Mouse (Mus musculus): ENCODE measurements around the gene Phf10.
A peak's percentile ranks its signal among the peaks of the same experiment; 100 is the strongest.
"Not testable (repeated sequence)": the region's sequence is repeated elsewhere in the genome, so short reads cannot be mapped to it uniquely, and the experiment has no call there.

The Phf10 gene

DNA sequence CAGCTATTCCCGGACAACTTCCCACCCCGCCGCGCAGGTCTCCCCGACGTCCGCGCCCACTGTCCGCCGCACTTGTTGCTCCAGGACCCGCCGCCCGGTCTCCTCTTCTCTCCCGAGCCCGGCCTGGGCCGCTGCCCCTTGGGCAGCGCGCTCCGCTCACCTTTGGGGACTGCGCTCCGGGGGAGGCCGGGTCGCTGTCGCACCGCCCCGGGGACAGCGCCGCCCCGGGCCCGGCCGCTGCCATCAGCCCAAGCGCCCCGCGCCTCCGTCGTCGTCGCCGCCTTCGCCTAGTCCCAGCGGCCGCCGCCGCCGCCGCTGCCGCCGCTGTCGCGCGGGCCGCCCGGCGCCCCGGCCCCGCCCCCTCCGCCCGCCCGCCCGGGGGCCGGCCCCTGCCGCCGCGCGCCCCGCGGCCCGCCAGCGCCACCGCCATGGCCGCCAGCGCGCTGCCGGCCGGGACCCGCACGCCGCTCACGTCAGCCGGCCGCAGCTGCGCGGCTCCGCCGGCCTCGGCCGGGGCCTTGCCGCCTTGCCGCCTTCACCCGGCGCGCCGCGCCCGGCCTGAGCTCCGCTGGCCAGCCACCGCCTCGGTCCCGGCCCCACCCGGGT is at the start of gene Phf10:
Phf10 (minus strand) TSS at position 323 of the 606 bp plus-strand sequence.
- peak in 1 of 2 experiments; percentile 59 for DNase-seq

DNA sequence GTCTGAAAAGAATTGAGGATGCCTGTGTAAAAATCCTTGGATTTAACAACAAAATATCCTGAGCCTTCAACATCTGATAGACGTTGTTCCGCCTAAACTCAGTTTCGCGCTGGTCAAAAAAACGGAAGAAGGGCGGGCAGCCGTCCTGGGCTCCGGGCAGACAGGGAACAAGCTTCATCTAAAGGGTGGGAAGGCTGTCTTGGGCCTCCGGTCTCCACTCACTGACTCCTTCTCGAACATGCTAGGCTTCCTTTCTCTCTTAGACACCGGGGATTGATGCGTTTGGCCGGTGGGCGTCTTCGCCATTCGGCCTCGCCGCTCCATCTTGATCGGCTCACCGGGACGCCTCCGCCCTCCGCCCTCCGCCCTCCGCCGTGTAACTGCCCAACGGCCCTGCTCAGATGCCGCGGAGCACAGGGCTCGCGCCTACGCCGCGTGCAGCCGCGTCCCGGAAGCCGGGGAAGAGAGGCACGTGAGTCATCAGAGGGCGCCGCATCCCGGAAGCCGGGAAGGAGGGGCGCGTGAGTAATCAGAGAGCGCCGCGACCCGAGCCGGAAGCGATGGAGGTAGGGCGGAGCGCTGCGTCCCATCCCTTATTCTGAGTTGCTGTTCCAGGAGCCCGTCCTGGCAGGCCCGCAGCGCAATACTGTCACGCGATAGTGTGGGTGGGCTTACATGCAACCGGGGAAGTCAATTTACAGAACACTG is 48.8 kb upstream of the Phf10 start, which contains the start of gene Gm3435:
Gm3435 (plus strand) TSS at position 471 of the 708 bp plus-strand sequence.
- not testable (repeated sequence) for DNase-seq

GRCm38 (mm10) chr17:15009088-15009487 is 48.0 kb upstream of the Phf10 start:
- DNase-seq = not testable (repeated sequence)

GRCm38 (mm10) chr17:15000047-15000446 is 39.0 kb upstream of the Phf10 start:
- DNase-seq = not testable (repeated sequence)

- DNase-seq = not testable (repeated sequence)
These were observed 33.1 kb upstream of the Phf10 start for GRCm38 (mm10) chr17:14994140-14994539.

DNA sequence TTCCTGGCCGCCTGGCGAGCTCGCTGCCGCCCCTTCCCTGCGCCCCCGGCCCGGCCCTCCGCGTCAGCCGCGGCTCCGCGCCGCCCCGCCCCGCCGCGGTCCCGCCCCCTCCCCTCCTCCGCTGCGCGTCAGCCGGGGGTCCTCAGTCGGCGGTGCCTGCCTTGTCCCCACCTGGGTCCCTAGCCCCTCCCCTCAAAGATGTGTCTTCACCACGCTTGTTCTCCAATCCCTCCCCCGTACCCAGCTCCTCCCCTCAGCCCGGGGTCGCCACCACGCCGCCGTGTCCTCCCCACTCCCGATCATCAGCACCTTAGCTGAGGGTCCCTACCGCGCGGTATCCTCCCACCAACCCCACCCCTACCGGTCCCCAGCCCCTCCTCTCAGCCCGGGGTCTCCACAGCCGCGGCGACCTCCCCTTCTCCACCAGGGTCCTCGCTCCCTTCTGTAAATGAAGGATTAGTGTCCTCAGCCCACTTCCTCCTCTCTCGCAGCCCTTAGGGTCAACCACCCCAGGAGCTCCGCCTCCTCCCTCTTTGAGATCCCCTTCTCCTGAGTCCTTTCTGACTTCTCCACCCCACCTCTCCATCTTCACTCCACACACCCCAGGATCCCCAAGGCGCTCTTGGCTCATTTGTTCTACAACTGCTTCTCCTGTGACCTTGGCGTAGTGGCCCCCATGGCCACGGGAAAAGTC is 32.2 kb upstream of the Phf10 start:
- DNase-seq = not testable (repeated sequence)

GRCm38 (mm10) chr17:14992522-14993138 is 31.6 kb upstream of the Phf10 start:
- DNase-seq = not testable (repeated sequence)

- DNase-seq = peak in 1 of 2 experiments; percentile 0
These were observed 29.1 kb upstream of the Phf10 start for GRCm38 (mm10) chr17:14990116-14990702.

- DNase-seq = not testable (repeated sequence)
These were observed 17.4 kb upstream of the Phf10 start, which contains the start of the genes 9030025P20Rik and Gm3417 for GRCm38 (mm10) chr17:14978362-14979038. Gene 9030025P20Rik, plus strand, starts transcription at chr17:14978468. Gene Gm3417, minus strand, starts transcription at chr17:14978790.

- DNase-seq = not testable (repeated sequence)
These were observed 16.8 kb upstream of the Phf10 start for GRCm38 (mm10) chr17:14977718-14978361.

GRCm38 (mm10) chr17:14968373-14968913 is 7.4 kb upstream of the Phf10 start:
- DNase-seq = not testable (repeated sequence)

- not testable (repeated sequence) for DNase-seq
These were observed 583 bp upstream of the Phf10 start for GRCm38 (mm10) chr17:14961557-14962154.

- peak in 1 of 2 experiments; percentile 27 for DNase-seq
These were observed 553 bp downstream of the Phf10 start for GRCm38 (mm10) chr17:14960520-14960919.

DNA sequence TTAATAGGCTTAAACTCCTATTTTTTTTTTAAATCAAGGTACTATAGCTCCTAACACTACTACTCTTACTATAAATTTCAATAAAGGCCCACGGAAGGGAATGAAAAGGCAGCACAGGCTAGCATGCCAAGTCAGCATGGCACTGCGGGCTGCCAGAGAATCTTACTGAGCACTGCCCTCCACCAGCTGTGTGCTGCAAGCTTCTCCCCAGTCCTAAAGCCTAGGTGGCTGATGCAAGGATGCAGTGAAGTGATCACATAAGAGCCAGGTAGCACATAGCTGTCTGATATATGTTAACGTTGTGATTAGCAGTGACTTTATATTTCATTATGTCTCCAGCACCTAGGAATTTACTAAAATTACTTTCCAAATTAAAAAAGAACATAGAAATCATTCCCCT is 1.1 kb downstream of the Phf10 start:
- peak in 1 of 2 experiments; percentile 31 for DNase-seq

GRCm38 (mm10) chr17:14958686-14959327 is 2.3 kb downstream of the Phf10 start:
- DNase-seq = no peak

DNA sequence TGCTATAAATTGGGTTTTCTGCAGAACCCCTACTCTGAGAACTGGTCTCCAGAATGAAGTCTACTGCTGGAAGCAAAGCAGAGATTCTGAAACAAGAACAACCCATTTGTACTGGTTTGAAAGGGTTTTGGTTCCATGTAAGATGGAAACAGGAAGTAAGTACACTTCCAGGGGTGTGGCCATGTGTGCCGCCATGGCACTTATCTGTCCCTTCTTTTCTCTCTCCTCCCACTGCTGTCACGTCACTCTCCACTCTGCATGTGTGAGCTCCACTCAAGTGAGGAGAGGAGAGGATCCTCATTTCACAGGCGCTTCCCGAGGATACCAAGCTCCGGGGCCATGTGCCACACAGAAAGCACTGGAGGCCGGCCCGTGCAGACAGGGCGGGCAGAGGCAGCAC is 7.6 kb downstream of the Phf10 start:
- peak in 1 of 2 experiments; percentile 7 for DNase-seq

GRCm38 (mm10) chr17:14949161-14949827 is 11.8 kb downstream of the Phf10 start:
- DNase-seq = no peak

DNA sequence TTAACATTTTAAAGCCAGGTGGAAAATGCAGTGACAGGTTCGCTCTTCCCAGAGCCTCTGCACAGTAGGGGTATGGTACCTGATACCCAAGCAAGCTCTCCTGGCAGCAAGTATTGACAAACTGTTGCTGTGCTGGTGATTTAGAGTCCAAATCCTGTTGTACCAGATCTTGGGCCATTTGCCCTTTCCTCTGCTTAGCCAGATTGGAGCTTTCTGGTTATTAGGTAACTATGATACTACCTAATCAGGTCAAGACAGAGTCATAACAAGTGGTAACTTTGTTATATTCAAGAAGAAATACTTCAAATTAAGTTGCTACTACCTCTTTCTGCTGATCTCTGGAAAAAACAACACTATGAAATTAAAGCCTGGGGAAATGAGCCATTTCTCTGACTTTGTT is 16.5 kb downstream of the Phf10 start:
- DNase-seq = no peak

- no peak for DNase-seq
These were observed 17.4 kb downstream of the Phf10 start for GRCm38 (mm10) chr17:14943729-14944059.

All from kidney, postnatal 36 days (tissue).